Mouse (Mus musculus) cerebellum, adult 2 months (tissue): Measurements from ENCODE around the gene Ssr4.

Experiments
- CTCF ChIP-seq: fragments of 200-500 bp; IDR thresholded peaks from 2 replicates; pipeline ENCODE4 v1.5.1; 2011; ENCODE audit warnings: low read depth, mild to moderate bottlenecking, control low read depth, low read length, moderate library complexity, borderline replicate concordance; ENCODE audit not compliant: insufficient read depth
- POLR2A ChIP-seq: fragments of 200-500 bp; IDR thresholded peaks from 2 replicates; pipeline ENCODE4 v1.6.1; 2011; ENCODE audit warnings: low read length, control low read depth, borderline replicate concordance; ENCODE audit not compliant: insufficient read depth

DNA sequence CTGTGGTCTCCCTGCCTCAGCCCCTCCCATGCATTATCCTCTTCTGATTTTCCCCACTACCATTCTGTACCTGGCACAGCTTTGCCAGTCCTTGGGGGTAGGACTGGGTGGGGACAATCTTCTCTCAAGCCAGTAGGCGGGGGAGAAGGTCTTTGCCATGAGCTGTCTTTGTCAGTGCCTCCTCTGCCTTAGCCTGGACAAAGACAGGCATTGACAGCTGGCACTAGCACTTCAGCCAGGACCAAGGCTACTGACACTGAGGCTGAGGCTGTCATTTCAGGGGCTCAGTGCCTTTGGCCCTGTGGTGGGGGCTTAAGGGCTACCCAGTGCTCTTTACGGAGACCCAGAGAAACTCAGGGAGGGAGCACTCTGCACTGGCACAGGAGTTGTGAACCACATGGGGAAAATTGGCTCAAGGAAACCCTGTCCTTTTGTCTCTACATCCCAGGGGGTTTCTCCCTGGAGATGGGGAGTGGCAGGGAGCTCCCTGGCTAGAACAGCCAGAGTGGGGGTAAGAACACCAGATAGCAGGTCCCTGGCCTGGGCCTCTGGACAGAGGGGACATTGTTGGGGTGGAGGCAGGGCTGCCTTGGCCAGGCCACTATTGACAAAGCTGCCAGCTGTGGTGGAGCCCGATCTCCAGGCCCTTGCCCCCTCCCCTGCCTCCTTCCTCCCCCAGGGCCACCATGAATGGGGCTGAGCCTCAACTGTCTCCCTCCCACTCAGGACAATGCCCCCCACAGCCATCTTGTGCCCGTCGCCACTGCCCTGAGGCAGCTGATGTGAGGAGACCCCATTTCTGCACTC, 30.3 kb upstream of the Ssr4 start, which contains the start of gene Plxnb3:
- TF ChIP-seq CTCF (no peak), POLR2A (no peak)
